Mouse (Mus musculus) CH12.LX (cell line): ENCODE measurements around the gene Yaf2. TPM values are rescaled to one million over a fixed set of nuclear protein-coding genes. Genes with fewer than 3 reads are reported as not detected.

Experiments used
- DNase-seq: peaks from one replicate; pipeline ENCODE4 v3.0.0-alpha.2; 2013; ENCODE audit errors: extremely low read depth
- H3K27ac ChIP-seq: 2 replicates; pipeline ENCODE4 v1.5.1; 2012; ENCODE audit warnings: low read depth, mild to moderate bottlenecking, control low read depth, moderate library complexity; ENCODE audit not compliant: insufficient read depth
- H3K27me3 ChIP-seq: replicated peaks from 2 replicates; pipeline ENCODE3; 2012; ENCODE audit warnings: inconsistent platforms
- H3K36me3 ChIP-seq, 2 experiments: replicated peaks in 1 of 2; 2 replicates each; pipeline versions ENCODE3 to v1.6.1; 2012; ENCODE audit warnings: inconsistent platforms in 1 of 2, low read length in 1 of 2, mild to moderate bottlenecking in 1 of 2, mixed read lengths in 1 of 2, moderate library complexity in 1 of 2; ENCODE audit not compliant: control insufficient read depth in 1 of 2, insufficient read depth in 1 of 2
- H3K4me1 ChIP-seq, 2 experiments: 2 replicates each; pipeline ENCODE4 v1.6.1; 2012; ENCODE audit warnings: inconsistent platforms in 1 of 2, moderate library complexity in 1 of 2; ENCODE audit not compliant: insufficient read depth in 2 of 2, control insufficient read depth in 1 of 2
- H3K4me2 ChIP-seq: 2 replicates; pipeline ENCODE4 v1.6.1; 2012; ENCODE audit warnings: low read depth, mild to moderate bottlenecking, control low read depth; ENCODE audit not compliant: poor library complexity, insufficient read depth, severe bottlenecking
- H3K4me3 ChIP-seq, 3 experiments: fragments of 150-350 bp in 1 of 3; sonication (generic) in 1 of 3; replicated peaks in 1 of 3; 2 replicates each; pipeline versions ENCODE3 to v1.5.1; 2011 to 2012; ENCODE audit warnings: low read depth in 2 of 3, low read length in 2 of 3, mild to moderate bottlenecking in 2 of 3, moderate library complexity in 2 of 3, control low read depth in 1 of 3, improper control_type of control experiment in 1 of 3, inconsistent platforms in 1 of 3, mixed read lengths in 1 of 3; ENCODE audit not compliant: poor library complexity in 1 of 3
- H3K79me2 ChIP-seq: replicated peaks from 2 replicates; pipeline ENCODE4 v1.6.1; 2012; ENCODE audit warnings: mild to moderate bottlenecking, moderate library complexity; ENCODE audit not compliant: control insufficient read depth, poor library complexity, insufficient read depth, severe bottlenecking; ENCODE audit errors: extremely low read depth
- H3K9ac ChIP-seq: 2 replicates; pipeline ENCODE4 v1.6.1; 2012; ENCODE audit warnings: low read depth, mild to moderate bottlenecking, control low read depth, moderate library complexity; ENCODE audit not compliant: insufficient read depth
- H3K9me3 ChIP-seq: replicated peaks from 2 replicates; pipeline ENCODE3; 2012; ENCODE audit warnings: low read length, inconsistent platforms, mixed read lengths
- BHLHE40 ChIP-seq: IDR thresholded peaks from 2 replicates; pipeline ENCODE4 v1.6.1; 2011; ENCODE audit warnings: mild to moderate bottlenecking, low read depth, low read length, improper control_type of control experiment
- CHD1 ChIP-seq: IDR thresholded peaks from 2 replicates; pipeline ENCODE4 v1.6.1; 2012; ENCODE audit warnings: low read depth, low read length, improper control_type of control experiment, inconsistent platforms
- CHD2 ChIP-seq: IDR thresholded peaks from 2 replicates; pipeline ENCODE4 v1.6.1; 2011; ENCODE audit warnings: low read length, improper control_type of control experiment
- CTCF ChIP-seq, 2 experiments: IDR thresholded peaks in 1 of 2; conservative IDR thresholded peaks in 1 of 2; 2 replicates each; pipeline ENCODE4 v1.5.1; 2011 to 2012; ENCODE audit warnings: low read depth in 2 of 2, low read length in 2 of 2, improper control_type of control experiment in 1 of 2, inconsistent platforms in 1 of 2, mild to moderate bottlenecking in 1 of 2, moderate library complexity in 1 of 2
- E2F4 ChIP-seq: IDR thresholded peaks from 2 replicates; pipeline ENCODE4 v1.6.1; 2011; ENCODE audit warnings: low read depth, low read length, improper control_type of control experiment; ENCODE audit not compliant: insufficient replicate concordance
- ETS1 ChIP-seq: conservative IDR thresholded peaks from 2 replicates; pipeline ENCODE4 v1.6.1; 2012; ENCODE audit warnings: low read depth, mild to moderate bottlenecking, inconsistent platforms, low read length, improper control_type of control experiment, moderate library complexity
- IRF4 ChIP-seq: IDR thresholded peaks from 2 replicates; pipeline ENCODE4 v1.6.1; 2014; ENCODE audit warnings: low read depth, mild to moderate bottlenecking, inconsistent platforms, low read length, improper control_type of control experiment
- JUND ChIP-seq: conservative IDR thresholded peaks from 2 replicates; pipeline ENCODE4 v1.6.1; 2011; ENCODE audit warnings: low read depth, low read length, improper control_type of control experiment
- KAT2A ChIP-seq: IDR thresholded peaks from 2 replicates; pipeline ENCODE4 v1.6.1; 2012; ENCODE audit warnings: low read length, improper control_type of control experiment, inconsistent platforms; ENCODE audit not compliant: insufficient replicate concordance
- MAX ChIP-seq: IDR thresholded peaks from 2 replicates; pipeline ENCODE4 v1.6.1; 2011; ENCODE audit warnings: low read length, improper control_type of control experiment
- MEF2A ChIP-seq: IDR thresholded peaks from 2 replicates; pipeline ENCODE4 v1.6.1; 2014; ENCODE audit warnings: low read depth, mild to moderate bottlenecking, inconsistent platforms, low read length, improper control_type of control experiment, borderline replicate concordance
- MYC ChIP-seq: IDR thresholded peaks from 2 replicates; pipeline ENCODE4 v1.6.1; 2011; ENCODE audit warnings: low read depth, mild to moderate bottlenecking, improper control_type of control experiment, low read length
- NRF1 ChIP-seq: IDR thresholded peaks from 2 replicates; pipeline ENCODE4 v1.6.1; 2014; ENCODE audit warnings: low read depth, mild to moderate bottlenecking, inconsistent platforms, low read length, improper control_type of control experiment, moderate library complexity
- PAX5 ChIP-seq: IDR thresholded peaks from 2 replicates; pipeline ENCODE4 v1.6.1; 2012; ENCODE audit warnings: low read length, inconsistent platforms, mixed read lengths
- RAD21 ChIP-seq: IDR thresholded peaks from 2 replicates; pipeline ENCODE4 v1.6.1; 2011; ENCODE audit warnings: low read depth, mild to moderate bottlenecking, low read length, improper control_type of control experiment, moderate library complexity
- RCOR1 ChIP-seq: conservative IDR thresholded peaks from 2 replicates; pipeline ENCODE4 v1.6.1; 2012; ENCODE audit warnings: low read depth, mild to moderate bottlenecking, inconsistent platforms, low read length, improper control_type of control experiment
- SIN3A ChIP-seq: IDR thresholded peaks from 2 replicates; pipeline ENCODE4 v1.6.1; 2012; ENCODE audit warnings: low read length, improper control_type of control experiment, inconsistent platforms
- SMC3 ChIP-seq: IDR thresholded peaks from 2 replicates; pipeline ENCODE4 v1.6.1; 2011; ENCODE audit warnings: low read depth, low read length, improper control_type of control experiment
- TBP ChIP-seq: conservative IDR thresholded peaks from 2 replicates; pipeline ENCODE4 v1.6.1; 2011; ENCODE audit warnings: low read depth, low read length, improper control_type of control experiment
- TCF12 ChIP-seq: IDR thresholded peaks from 2 replicates; pipeline ENCODE4 v1.6.1; 2014; ENCODE audit warnings: low read depth, mild to moderate bottlenecking, inconsistent platforms, low read length, improper control_type of control experiment
- UBTF ChIP-seq: IDR thresholded peaks from 2 replicates; pipeline ENCODE4 v1.6.1; 2012; ENCODE audit warnings: low read depth, mild to moderate bottlenecking, inconsistent platforms, low read length, improper control_type of control experiment, moderate library complexity
- USF1 ChIP-seq: IDR thresholded peaks from 2 replicates; pipeline ENCODE4 v1.6.1; 2014; ENCODE audit warnings: low read depth, mild to moderate bottlenecking, inconsistent platforms, low read length, improper control_type of control experiment
- ZC3H11A ChIP-seq: IDR thresholded peaks from 2 replicates; pipeline ENCODE4 v1.6.1; 2012; ENCODE audit warnings: low read depth, mild to moderate bottlenecking, inconsistent platforms, low read length, improper control_type of control experiment
- ZKSCAN1 ChIP-seq: IDR thresholded peaks from 2 replicates; pipeline ENCODE4 v1.6.1; 2012; ENCODE audit warnings: low read depth, inconsistent platforms, low read length, improper control_type of control experiment, borderline replicate concordance
- ZMIZ1 ChIP-seq: IDR thresholded peaks from 2 replicates; pipeline ENCODE4 v1.6.1; 2012; ENCODE audit warnings: low read depth, mild to moderate bottlenecking, inconsistent platforms, low read length, improper control_type of control experiment
- ZNF384 ChIP-seq: IDR thresholded peaks from 2 replicates; pipeline ENCODE4 v1.6.1; 2012; ENCODE audit warnings: low read depth, low read length, improper control_type of control experiment, inconsistent platforms
- dilution Hi-C: fragments of 300-500 bp; cut with MboI; formaldehyde crosslinking; loops from 2 replicates; pipeline ENCODE4 v1.14.3; 2020; ENCODE audit warnings: low sequenced_read_pairs; ENCODE audit not compliant: extremely low pct_unique_long_range_greater_than_20kb, extremely low pct_ligation_motif_present
- in situ Hi-C: fragments of 300-500 bp; cut with MboI; formaldehyde crosslinking; loops from 3 replicates; pipeline ENCODE4 v1.14.3; 2019; ENCODE audit warnings: low sequenced_read_pairs, low pct_ligation_motif_present, low pct_unique_long_range_greater_than_20kb, mixed read lengths
- polyA plus RNA-seq: library from polyadenylated mRNA; unstranded; fragments of >175 nt; gene quantifications from 2 replicates; pipeline ENCODE4 v1.2.1, GENCODE M21; 2012; ENCODE audit warnings: low read depth; ENCODE audit not compliant: insufficient read length
- total RNA-seq, 2 experiments: library from RNA; depleted of rRNA; stranded (reverse); fragments of 300-350 nt in 1 of 2; fragments of >200 nt in 1 of 2; gene quantifications; 2 replicates each; pipeline ENCODE4 v1.2.3; 2012 to 2014

Yaf2 gene
- total and polyA plus RNA-seq, 3 experiments, result 32.7 to 78.4 (median 46.2) TPM

- no peak overlapping the region for H3K9ac ChIP-seq
- in situ Hi-C loops, result loop anchor here (10.0 kb wide), 1 partner anchor 63 kb away; no protein-coding TSS in a partner anchor
- dilution Hi-C loops, result no loop called here
- H3K79me2 ChIP-seq, result no peaks in the 10 kb centered on the region
- DNase-seq, result no peak
- no peaks in the 10 kb centered on the region for H3K9me3 ChIP-seq
- H3K4me1 ChIP-seq, result peaks cover 0 to under 1% of the 10 kb centered on the region in 2 experiments; a peak in 1 of 4 replicates
- no peak overlapping the region for H3K27ac ChIP-seq
- H3K4me2 ChIP-seq, result no peak overlapping the region
- no peaks in the 10 kb centered on the region for H3K36me3 ChIP-seq
- H3K27me3 ChIP-seq, result no peaks in the 10 kb centered on the region
- no peak overlapping the region for H3K4me3 ChIP-seq
- no peak for TF ChIP-seq MEF2A
- peak; percentile 10; the same call in 1 of the 2 replicates for TF ChIP-seq SMC3
- TF ChIP-seq ZNF384, result no peak
- no peak for TF ChIP-seq IRF4
- TF ChIP-seq CTCF (conservative IDR thresholded peaks at IDR 0.05 in 1 of 2, IDR thresholded peaks at IDR 0.05 in 1 of 2; ENCODE audit: low read depth in 2 of 2, low read length in 2 of 2), result peak in 1 of 2 experiments; percentile 29; a peak in 2 of 4 replicates
- TF ChIP-seq RCOR1, result no peak
- no peak for TF ChIP-seq MAX
- TF ChIP-seq CHD2, result no peak
- no peak for TF ChIP-seq TCF12
- no peak for TF ChIP-seq ZMIZ1
- TF ChIP-seq PAX5, result no peak
- no peak for TF ChIP-seq MYC
- TF ChIP-seq KAT2A, result no peak
- TF ChIP-seq ZC3H11A, result no peak
- TF ChIP-seq JUND, result no peak
- no peak for TF ChIP-seq UBTF
- peak; percentile 7 for TF ChIP-seq RAD21
- no peak for TF ChIP-seq ZKSCAN1
- no peak for TF ChIP-seq CHD1
These were observed 35.1 kb upstream of the Yaf2 start for GRCm38 (mm10) chr15:93371838-93372237.

DNA sequence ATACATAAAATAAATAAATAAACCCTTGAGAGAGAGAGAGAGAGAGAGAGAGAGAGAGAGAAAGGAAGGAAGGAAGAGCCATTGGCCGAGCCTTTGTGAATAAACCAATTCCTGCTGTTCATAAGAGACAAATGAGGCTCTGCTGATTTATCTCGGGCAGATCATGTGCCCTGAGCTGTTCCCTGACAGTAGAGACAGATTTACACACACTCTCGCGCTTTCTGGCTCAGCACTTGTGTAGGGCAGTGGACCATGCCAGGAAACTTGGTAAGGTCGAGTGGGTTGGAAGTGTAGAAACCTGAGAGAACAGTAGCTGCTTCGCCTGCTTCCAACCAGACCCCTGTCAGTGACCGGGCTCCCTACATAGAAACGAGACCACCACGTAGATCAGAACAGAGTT, 31.8 kb upstream of the Yaf2 start:
- Histone ChIP-seq H3K4me3 (no peak overlapping the region), H3K4me1 (peaks cover 3 to 6% of the 10 kb centered on the region in 2 experiments; a peak in 2 of 4 replicates), H3K79me2 (no peaks in the 10 kb centered on the region), H3K27me3 (no peaks in the 10 kb centered on the region), H3K36me3 (no peaks in the 10 kb centered on the region), H3K9me3 (no peaks in the 10 kb centered on the region), H3K4me2 (no peak overlapping the region), H3K9ac (no peak overlapping the region), H3K27ac (no peak overlapping the region)
- TF ChIP-seq RCOR1 (no peak), MAX (no peak), BHLHE40 (no peak), SMC3 (no peak), USF1 (no peak), SIN3A (no peak), TBP (no peak), CTCF (conservative IDR thresholded peaks at IDR 0.05 in 1 of 2, IDR thresholded peaks at IDR 0.05 in 1 of 2; ENCODE audit: low read depth in 2 of 2, low read length in 2 of 2) (no peak), PAX5 (no peak), ZC3H11A (no peak), ETS1 (no peak), E2F4 (no peak), NRF1 (no peak)
- in situ Hi-C loops, result no loop called here
- dilution Hi-C loops, result no loop called here
- DNase-seq, result no peak
